Mouse (Mus musculus): ENCODE results near the gene Vasn. TPM values are rescaled to one million over a fixed set of nuclear protein-coding genes. Genes with fewer than 3 reads are reported as not detected.

The Vasn gene
- polyA plus RNA-seq, 1 experiment from 2014 or later = 14.7 TPM

Other genes with a start within 250 kb of the Vasn start
- gene Adcy9, start 219.4 kb upstream of the Vasn start, polyA plus RNA-seq (2015; fragmentation: Nextera tagmentation; extraction: Ambion mirVana) = 1.1 and 1.5 TPM in 2 replicates
- 227 and 253 TPM in 2 replicates for gene Srl, start 98.1 kb upstream of the Vasn start, polyA plus RNA-seq (2015; fragmentation: Nextera tagmentation; extraction: Ambion mirVana)
- 5.6 and 7.1 TPM in 2 replicates for gene Tfap4, start 80.1 kb upstream of the Vasn start, polyA plus RNA-seq (2015; fragmentation: Nextera tagmentation; extraction: Ambion mirVana)
- gene Glis2, start 45.2 kb upstream of the Vasn start, polyA plus RNA-seq (2015; fragmentation: Nextera tagmentation; extraction: Ambion mirVana) = 17.7 and 17.9 TPM in 2 replicates
- gene Pam16, start 15.0 kb upstream of the Vasn start, polyA plus RNA-seq (2015; fragmentation: Nextera tagmentation; extraction: Ambion mirVana) = 118 and 125 TPM in 2 replicates
- gene Dnaja3, start within 50 bp of the Vasn start, polyA plus RNA-seq (2015; fragmentation: Nextera tagmentation; extraction: Ambion mirVana) = 78.3 and 79.6 TPM in 2 replicates
- 11.2 and 15.8 TPM in 2 replicates for gene Coro7, start 39.8 kb downstream of the Vasn start, polyA plus RNA-seq (2015; fragmentation: Nextera tagmentation; extraction: Ambion mirVana)
- gene Nmral1, start 79.4 kb downstream of the Vasn start, polyA plus RNA-seq (2015; fragmentation: Nextera tagmentation; extraction: Ambion mirVana) = 25.2 and 34.3 TPM in 2 replicates
- gene Hmox2, start 86.4 kb downstream of the Vasn start, polyA plus RNA-seq (2015; fragmentation: Nextera tagmentation; extraction: Ambion mirVana) = 81.0 and 91.2 TPM in 2 replicates
- gene Cdip1, start 150.4 kb downstream of the Vasn start, polyA plus RNA-seq (2015; fragmentation: Nextera tagmentation; extraction: Ambion mirVana) = 114 and 122 TPM in 2 replicates
- gene 4930562C15Rik, start 195.5 kb downstream of the Vasn start, polyA plus RNA-seq (2015; fragmentation: Nextera tagmentation; extraction: Ambion mirVana) = 0.26 and 0.28 TPM in 2 replicates
- 24.7 and 29.7 TPM in 2 replicates for gene Ubald1, start 240.4 kb downstream of the Vasn start, polyA plus RNA-seq (2015; fragmentation: Nextera tagmentation; extraction: Ambion mirVana)
- gene Mgrn1, start 246.3 kb downstream of the Vasn start, polyA plus RNA-seq (2015; fragmentation: Nextera tagmentation; extraction: Ambion mirVana) = 101 and 112 TPM in 2 replicates